Comparison of ENCODE assay signal across 18 mouse cellular contexts in the genomic region with DNA sequence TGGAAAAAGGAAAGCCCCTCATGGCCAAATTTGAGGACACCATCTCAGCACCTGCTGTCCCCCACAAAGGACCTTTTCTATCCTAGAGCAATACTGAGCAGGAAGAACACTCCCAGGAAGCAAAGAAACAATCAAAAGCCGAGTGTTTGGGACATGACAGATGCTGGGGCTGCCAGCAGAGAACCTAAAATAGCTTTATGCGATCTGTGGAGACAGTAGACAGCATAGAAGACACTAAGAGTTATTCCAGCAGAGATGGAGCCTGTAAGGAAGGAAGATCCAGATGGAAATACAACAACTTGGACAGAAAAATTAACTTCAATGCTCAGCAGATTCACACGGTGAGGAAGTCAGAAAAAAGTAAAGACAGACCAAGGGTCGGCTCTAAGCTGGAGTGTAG. TPM values are rescaled to one million over a fixed set of nuclear protein-coding genes. Genes with fewer than 3 reads are reported as not detected.
"Had no signal": no experiment of that assay in that cellular context is flagged by ENCODE, and none has a peak within 500 bp of the region (broad histone marks: within the 10 kb centered on the region; RNA-seq: fewer than 3 reads in every experiment).

No protein-coding gene starts in this region.

- H3K4me1 ChIP-seq: megakaryocyte, embryonic 14.5 days; midbrain, embryonic 13.5 days; midbrain, embryonic 15.5 days; neural tube, embryonic 12.5 days; stomach, embryonic 15.5 days had no signal

- H3K9me3 ChIP-seq: megakaryocyte, embryonic 14.5 days; midbrain, embryonic 13.5 days; midbrain, embryonic 15.5 days; neural tube, embryonic 12.5 days; stomach, embryonic 15.5 days had no signal

- H3K36me3 ChIP-seq: midbrain, embryonic 13.5 days; midbrain, embryonic 15.5 days; neural tube, embryonic 12.5 days; stomach, embryonic 15.5 days had no signal

- H3K27me3 ChIP-seq: midbrain, embryonic 13.5 days; midbrain, embryonic 15.5 days; neural tube, embryonic 12.5 days; stomach, embryonic 15.5 days had no signal

- H3K4me3 ChIP-seq: megakaryocyte, embryonic 14.5 days; midbrain, embryonic 13.5 days; midbrain, embryonic 15.5 days; neural tube, embryonic 12.5 days; stomach, embryonic 15.5 days had no signal

- DNase-seq: lung, adult 18-20 months; lung, embryonic 14.5 days; lung, postnatal 10 days; lung, postnatal 4 days; right cerebral cortex, postnatal 14 days; thymus, adult 18-20 months; thymus, postnatal 14 days; thymus, postnatal 36 days had no signal

- H3K27ac ChIP-seq: liver, embryonic 14.5 days; midbrain, embryonic 13.5 days; midbrain, embryonic 15.5 days; neural tube, embryonic 12.5 days; stomach, embryonic 15.5 days; stomach, postnatal 0 days had no signal

RNA-seq across cellular contexts. Expression of gene Chrna4, which starts 22.5 kb away (rescaled TPM):
- total RNA-seq: monocyte, adult 5-6 weeks; neutrophil, adult 5-6 weeks had no signal
- polyA plus RNA-seq: spleen, adult 2 months had no signal
